ENCODE assay signal across 13 mouse cellular contexts in the genomic region with DNA sequence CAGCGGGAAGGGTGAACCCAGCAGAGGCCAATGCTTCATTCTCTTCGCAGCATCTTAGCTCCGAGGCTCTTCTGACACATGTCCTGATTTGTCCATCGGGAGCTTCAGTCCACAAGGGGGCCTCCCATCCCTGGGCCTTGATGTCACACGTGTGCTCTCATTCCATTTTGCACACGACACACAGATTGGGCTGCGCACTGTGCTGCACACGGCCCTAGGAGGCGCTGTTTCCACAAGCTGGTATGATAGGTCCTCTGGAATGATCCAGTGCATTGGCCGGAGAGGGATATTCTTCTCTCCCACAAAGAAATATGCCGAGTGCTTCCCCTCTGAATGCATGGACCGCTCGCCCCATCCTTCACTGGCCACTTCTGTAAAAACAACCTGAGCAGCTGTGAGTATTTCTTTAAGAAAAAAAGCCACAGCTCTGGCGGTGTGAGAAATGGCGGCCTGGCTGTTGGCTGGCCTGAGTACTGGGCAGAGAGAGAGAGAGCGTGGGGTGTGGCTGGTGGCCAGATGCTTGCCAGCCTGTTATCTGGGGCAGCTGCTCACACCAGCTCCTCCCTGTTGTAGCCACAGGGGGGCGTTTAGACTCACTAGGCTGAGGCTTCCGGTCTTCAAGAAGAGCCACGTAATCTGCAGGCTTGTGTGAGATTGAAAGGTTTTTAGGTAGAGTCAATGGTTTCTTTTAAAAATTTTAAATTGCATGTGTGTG.
DNase-seq lines count a peak whose midpoint lies in the region; ATAC-seq and TF ChIP-seq lines count a peak whose summit lies in the region.
"Had no signal": no experiment of that assay in that cellular context is flagged by ENCODE, and none has a peak within 500 bp of the region (broad histone marks: within the 10 kb centered on the region; RNA-seq: fewer than 3 reads in every experiment).

No protein-coding gene starts in this region.

- TF ChIP-seq CTCF in midbrain, postnatal 0 days (IDR thresholded peaks at IDR 0.05) = peak; percentile 42

- no peaks in the 10 kb centered on the region for H3K36me3 ChIP-seq in heart, embryonic 10.5 days
- no peaks in the 10 kb centered on the region for H3K36me3 ChIP-seq in midbrain, postnatal 0 days (ENCODE audit: insufficient read depth, low read length)
- no peaks in the 10 kb centered on the region for H3K36me3 ChIP-seq in midbrain, embryonic 16.5 days (ENCODE audit: control insufficient read depth, insufficient read depth, low read length)
- no peaks in the 10 kb centered on the region for H3K36me3 ChIP-seq in forebrain, embryonic 13.5 days (ENCODE audit: poor library complexity, severe bottlenecking)
- H3K36me3 ChIP-seq: embryonic facial prominence, embryonic 10.5 days had no signal

- peak; percentile 94 for DNase-seq in heart, adult 11 months
- DNase-seq in heart, embryonic 10.5 days (ENCODE audit: low spot score) = no peak
- DNase-seq in midbrain, postnatal 0 days (ENCODE audit: low spot score) = peak; percentile 87
- peak; percentile 71 for DNase-seq in brain, adult 2 months (ENCODE audit: low read depth, low spot score)
- DNase-seq in retina, embryonic 14.5 days (ENCODE audit: low spot score) = peak; percentile 35
- no peak for DNase-seq in urinary bladder, postnatal 25 days (ENCODE audit: low spot score)
- DNase-seq: cerebellum, adult 11 months; kidney, adult 8-10 months; lung, postnatal 36 days had no signal

- 78% methylated on average over 19 of the region's 19 CpGs for WGBS in heart, embryonic 10.5 days
- WGBS in midbrain, postnatal 0 days = 82% methylated on average over 19 of the region's 19 CpGs
- WGBS in midbrain, embryonic 16.5 days = 81% methylated on average over 19 of the region's 19 CpGs
- WGBS in forebrain, embryonic 13.5 days = 84% methylated on average over 19 of the region's 19 CpGs

- no peak overlapping the region for H3K4me3 ChIP-seq in heart, embryonic 10.5 days
- no peak overlapping the region for H3K4me3 ChIP-seq in midbrain, postnatal 0 days (ENCODE audit: low read depth, low read length)
- H3K4me3 ChIP-seq in midbrain, embryonic 16.5 days (ENCODE audit: low read depth, low read length) = no peak overlapping the region
- no peak overlapping the region for H3K4me3 ChIP-seq in forebrain, embryonic 13.5 days
- H3K4me3 ChIP-seq: embryonic facial prominence, embryonic 10.5 days had no signal

- H3K9me3 ChIP-seq in heart, embryonic 10.5 days = no peaks in the 10 kb centered on the region; the same call in 1 of the 2 replicates
- H3K9me3 ChIP-seq in midbrain, postnatal 0 days (ENCODE audit: low read length) = no peaks in the 10 kb centered on the region
- 0 out of 2 replicates have a peak, but pooled peaks cover 3% of the 10 kb centered on the region for H3K9me3 ChIP-seq in midbrain, embryonic 16.5 days (replicated peaks; ENCODE audit: control insufficient read depth, low read length, poor library complexity, severe bottlenecking)
- H3K9me3 ChIP-seq in forebrain, embryonic 13.5 days (replicated peaks) = peaks cover 10% of the 10 kb centered on the region; the same call in 1 of the 2 replicates

- H3K4me1 ChIP-seq in heart, embryonic 10.5 days = peaks cover 2% of the 10 kb centered on the region
- no peaks in the 10 kb centered on the region for H3K4me1 ChIP-seq in midbrain, postnatal 0 days (ENCODE audit: insufficient read depth, low read length)
- H3K4me1 ChIP-seq in midbrain, embryonic 16.5 days (ENCODE audit: control insufficient read depth, insufficient read depth, low read length) = peaks cover 13% of the 10 kb centered on the region
- peaks cover 12% of the 10 kb centered on the region; the same call in 1 of the 2 replicates for H3K4me1 ChIP-seq in forebrain, embryonic 13.5 days

- H3K27me3 ChIP-seq in heart, embryonic 10.5 days (ENCODE audit: insufficient read depth, poor library complexity, severe bottlenecking) = peaks cover 11% of the 10 kb centered on the region
- no peaks in the 10 kb centered on the region for H3K27me3 ChIP-seq in midbrain, postnatal 0 days (ENCODE audit: insufficient read depth, low read length)
- no peaks in the 10 kb centered on the region for H3K27me3 ChIP-seq in midbrain, embryonic 16.5 days (ENCODE audit: control insufficient read depth, insufficient read depth, low read depth, low read length)
- H3K27me3 ChIP-seq in forebrain, embryonic 13.5 days = no peaks in the 10 kb centered on the region
- H3K27me3 ChIP-seq: CH12.LX had no signal

- ATAC-seq in midbrain, postnatal 0 days (ENCODE audit: low FRiP score) = 0 out of 2 replicates have a peak, but pooled peaks have one; percentile 28
- ATAC-seq in midbrain, embryonic 16.5 days = no peak
- no peak for ATAC-seq in forebrain, embryonic 13.5 days

- no peak overlapping the region for H3K27ac ChIP-seq in heart, embryonic 10.5 days
- H3K27ac ChIP-seq in midbrain, postnatal 0 days (ENCODE audit: low read depth, low read length) = no peak overlapping the region
- H3K27ac ChIP-seq in midbrain, embryonic 16.5 days (ENCODE audit: low read length) = no peak overlapping the region
- no peak overlapping the region for H3K27ac ChIP-seq in forebrain, embryonic 13.5 days
- H3K27ac ChIP-seq: embryonic facial prominence, embryonic 10.5 days had no signal

- no peak overlapping the region for H3K4me2 ChIP-seq in midbrain, postnatal 0 days (ENCODE audit: low read depth, low read length, poor library complexity, severe bottlenecking)
- no peak overlapping the region for H3K4me2 ChIP-seq in midbrain, embryonic 16.5 days (ENCODE audit: low read length)
- no peak overlapping the region for H3K4me2 ChIP-seq in forebrain, embryonic 13.5 days

- no peak overlapping the region for H3K9ac ChIP-seq in midbrain, postnatal 0 days (replicated peaks; ENCODE audit: low read length, poor library complexity, severe bottlenecking)
- H3K9ac ChIP-seq in midbrain, embryonic 16.5 days (ENCODE audit: low read depth, low read length) = no peak overlapping the region
- no peak overlapping the region for H3K9ac ChIP-seq in forebrain, embryonic 13.5 days

Comparison
In these comparisons a context has a peak if more than half of its experiments do, and no peak if none do; other contexts are left out.
1. DNase-seq: peak in heart, adult 11 months (single experiment), midbrain, postnatal 0 days (single experiment), brain, adult 2 months (single experiment) and retina, embryonic 14.5 days (single experiment); none in heart, embryonic 10.5 days (single experiment) and urinary bladder, postnatal 25 days (single experiment).